Mouse (Mus musculus): ENCODE results near the gene Ufm1. TPM values are rescaled to one million over a fixed set of nuclear protein-coding genes. Genes with fewer than 3 reads are reported as not detected.

Gene Ufm1
- total RNA-seq (2022) = 10 to 100 TPM; 60.5 to 74.5 (median 68.1) TPM

GRCm38 (mm10) chr3:53863383-53864220, at the start of gene Ufm1:
Ufm1 (minus strand) TSS chr3:53863830.
- peak; percentile 83 to 93 for DNase-seq (ENCODE audit: low spot score in 2 of 2)

GRCm38 (mm10) chr3:53890619-53891540, 27.2 kb upstream of the Ufm1 start:
- peak; percentile 12 to 64 for DNase-seq (ENCODE audit: low spot score in 2 of 2)

- no peak for DNase-seq (ENCODE audit: low spot score in 2 of 2)
These were observed 8.0 kb upstream of the Ufm1 start for GRCm38 (mm10) chr3:53871596-53871995.

GRCm38 (mm10) chr3:53870482-53870881, 6.9 kb upstream of the Ufm1 start:
- DNase-seq (ENCODE audit: low spot score in 2 of 2) = no peak

- DNase-seq (ENCODE audit: low spot score in 2 of 2) = no peak
These were observed 5.6 kb upstream of the Ufm1 start for GRCm38 (mm10) chr3:53869263-53869662.

- no peak for DNase-seq (ENCODE audit: low spot score in 2 of 2)
These were observed 4.6 kb upstream of the Ufm1 start for GRCm38 (mm10) chr3:53868212-53868611.

GRCm38 (mm10) chr3:53854831-53855230, 8.8 kb downstream of the Ufm1 start:
- no peak for DNase-seq (ENCODE audit: low spot score in 2 of 2)

- DNase-seq (ENCODE audit: low spot score in 2 of 2) = no peak
These were observed 9.4 kb downstream of the Ufm1 start for GRCm38 (mm10) chr3:53854261-53854660.

GRCm38 (mm10) chr3:53848262-53848661, 15.4 kb downstream of the Ufm1 start:
- no peak for DNase-seq (ENCODE audit: low spot score in 2 of 2)

- no peak for DNase-seq (ENCODE audit: low spot score in 2 of 2)
These were observed 15.9 kb downstream of the Ufm1 start for GRCm38 (mm10) chr3:53847726-53848125.

GRCm38 (mm10) chr3:53846206-53846928, 17.3 kb downstream of the Ufm1 start:
- DNase-seq (ENCODE audit: low spot score in 2 of 2) = no peak

- no peak for DNase-seq (ENCODE audit: low spot score in 2 of 2)
These were observed 18.8 kb downstream of the Ufm1 start, which contains the start of gene Gm10985 for GRCm38 (mm10) chr3:53844786-53845185. Gm10985 (plus strand) TSS chr3:53845086.

- no peak for DNase-seq (ENCODE audit: low spot score in 2 of 2)
These were observed 29.4 kb downstream of the Ufm1 start for GRCm38 (mm10) chr3:53834238-53834637.

- no peak for DNase-seq (ENCODE audit: low spot score in 2 of 2)
These were observed 50.1 kb downstream of the Ufm1 start for GRCm38 (mm10) chr3:53813421-53813977.

Other genes starting within 250 kb of the Ufm1 start
- 1 to 10 TPM; 1.9 to 2.3 (median 2.1) TPM for gene Frem2, start 206.5 kb downstream of the Ufm1 start, total RNA-seq (2022)
- gene Gm10985, start 18.7 kb downstream of the Ufm1 start, total RNA-seq (2022) = not detected